Mouse (Mus musculus) neural tube, embryonic 12.5 days (tissue): ENCODE measurements around the gene Opn3. TPM values are rescaled to one million over a fixed set of nuclear protein-coding genes. Genes with fewer than 3 reads are reported as not detected.

Experiments
- ATAC-seq: fragments of 200-750 bp; cut with Nextera tagmentation; 2 replicates; pipeline ENCODE4 v1.8.0; 2017; ENCODE audit warnings: low read depth, mild to moderate bottlenecking, moderate TSS enrichment, moderate library complexity; ENCODE audit not compliant: low FRiP score
- H3K27ac ChIP-seq: fragments of 300-500 bp; sonication (generic); 2 replicates; pipeline ENCODE4 v1.5.1; 2016
- H3K27me3 ChIP-seq: fragments of 300-500 bp; sonication (generic); replicated peaks from 2 replicates; pipeline ENCODE4 v1.6.1; 2016; ENCODE audit warnings: mild to moderate bottlenecking
- H3K36me3 ChIP-seq: fragments of 300-500 bp; sonication (generic); 2 replicates; pipeline ENCODE4 v1.6.1; 2016; ENCODE audit warnings: mild to moderate bottlenecking
- H3K4me1 ChIP-seq: fragments of 300-500 bp; sonication (generic); 2 replicates; pipeline ENCODE4 v1.6.1; 2016
- H3K4me2 ChIP-seq: fragments of 300-500 bp; sonication (generic); replicated peaks from 2 replicates; pipeline ENCODE4 v1.6.1; 2016; ENCODE audit warnings: mild to moderate bottlenecking
- H3K4me3 ChIP-seq: fragments of 300-500 bp; sonication (generic); 2 replicates; pipeline ENCODE4 v1.5.1; 2016
- H3K9ac ChIP-seq: fragments of 300-500 bp; sonication (generic); 2 replicates; pipeline ENCODE4 v1.6.1; 2016; ENCODE audit warnings: mild to moderate bottlenecking
- H3K9me3 ChIP-seq: fragments of 300-500 bp; sonication (generic); 2 replicates; pipeline ENCODE4 v1.6.1; 2016; ENCODE audit warnings: mild to moderate bottlenecking
- WGBS: fragments of 180-500 bp; shearing (Covaris S2); methylation state at CpG from one replicate; pipeline ENCODE4 v1.1.7; 2016; 5-methylcytosine and 5-hydroxymethylcytosine counted together
- polyA plus RNA-seq: library from polyadenylated mRNA; unstranded; fragments of >200 nt; fragmentation: Nextera tagmentation; extraction: Ambion mirVana; gene quantifications from 2 replicates; pipeline ENCODE4 v1.2.1, GENCODE M21; 2016

Opn3 gene
- polyA plus RNA-seq, 1 experiment from 2014 or later: 8.0 TPM

GRCm38 (mm10) chr1:175619814-175620431 is 72.7 kb downstream of the Opn3 start, which contains the start of gene Kmo:
Gene Kmo (plus strand): TSS chr1:175620381.
- Histone ChIP-seq H3K27ac (no peak within 1 kb of the TSS), H3K9me3 (no peaks in the 10 kb centered on the region), H3K4me1 (peaks cover 9% of the 10 kb centered on the region), H3K36me3 (peaks cover 31% of the 10 kb centered on the region), H3K27me3 (no peaks in the 10 kb centered on the region), H3K4me2 (no peak within 1 kb of the TSS), H3K4me3 (no peak within 1 kb of the TSS), H3K9ac (no peak within 1 kb of the TSS)
- ATAC-seq: no peak
- 95% methylated on average over 13 of the region's 13 CpGs for WGBS

DNA sequence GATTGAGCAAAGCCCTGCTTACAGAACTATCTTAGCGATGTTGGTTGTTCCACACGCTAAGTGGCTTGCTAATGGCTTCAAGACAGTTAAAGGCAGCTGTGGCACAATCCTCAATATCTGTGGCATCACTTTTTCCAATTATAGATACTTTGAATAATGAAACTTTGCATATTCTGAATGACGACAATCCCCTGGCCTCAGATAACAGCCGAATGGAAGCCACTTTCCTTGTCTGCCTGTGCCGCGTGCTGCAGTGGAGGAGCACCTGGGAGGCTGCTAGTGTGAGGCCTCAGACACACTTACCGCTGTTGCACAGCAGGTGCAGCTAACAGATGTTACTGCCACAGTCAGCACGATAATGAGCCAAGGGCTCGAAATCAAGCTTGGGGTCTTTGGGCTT is 77.6 kb downstream of the Opn3 start:
- Histone ChIP-seq H3K36me3 (peaks cover 56% of the 10 kb centered on the region), H3K27ac (no peak overlapping the region), H3K4me3 (no peak overlapping the region), H3K27me3 (no peaks in the 10 kb centered on the region), H3K4me1 (no peaks in the 10 kb centered on the region), H3K9ac (no peak overlapping the region), H3K9me3 (no peaks in the 10 kb centered on the region), H3K4me2 (no peak overlapping the region)
- 92% methylated on average over 9 of the region's 9 CpGs for WGBS
- no peak for ATAC-seq

Other genes with a start within 250 kb of the Opn3 start
- 14.8 and 16.9 TPM in 2 replicates for gene Rgs7, start 200.3 kb downstream of the Opn3 start, polyA plus RNA-seq
- gene Kmo, start 72.4 kb downstream of the Opn3 start, polyA plus RNA-seq: 0.13 TPM in 1 of 2 replicates, not detected in the other
- gene Fh1, start 67.1 kb downstream of the Opn3 start, polyA plus RNA-seq: 78.5 and 80.3 TPM in 2 replicates
- gene Chml, start 125 bp upstream of the Opn3 start, polyA plus RNA-seq: 4.5 and 5.4 TPM in 2 replicates
- not detected in 2 replicates for gene Wdr64, start 5.8 kb upstream of the Opn3 start, polyA plus RNA-seq
- 47.1 and 52.4 TPM in 2 replicates for gene Exo1, start 187.8 kb upstream of the Opn3 start, polyA plus RNA-seq
- not detected in 2 replicates for gene Gm38100, start 227.6 kb upstream of the Opn3 start, polyA plus RNA-seq